Mouse (Mus musculus) liver, adult 2 months (tissue): Measurements from ENCODE around the gene Sesn2. TPM values are rescaled to one million over a fixed set of nuclear protein-coding genes. Genes with fewer than 3 reads are reported as not detected.

Experiments
- DNase-seq: peaks from one replicate; pipeline ENCODE4 v3.0.0-alpha.2; 2011; ENCODE audit warnings: low read depth, low spot score; ENCODE audit errors: extremely low read depth
- H3K27ac ChIP-seq: fragments of 200-500 bp; replicated peaks from 2 replicates; pipeline ENCODE4 v1.5.1; 2012; ENCODE audit warnings: low read depth, mild to moderate bottlenecking, control low read depth, inconsistent platforms, low read length; ENCODE audit not compliant: insufficient read depth
- H3K27me3 ChIP-seq: fragments of 200-500 bp; 2 replicates; pipeline ENCODE4 v1.6.1; 2012; ENCODE audit warnings: mild to moderate bottlenecking, moderate library complexity, low read length, inconsistent platforms; ENCODE audit not compliant: control insufficient read depth, insufficient read depth
- H3K36me3 ChIP-seq: fragments of 200-500 bp; 2 replicates; pipeline ENCODE4 v1.6.1; 2012; ENCODE audit warnings: low read length, inconsistent platforms; ENCODE audit not compliant: control insufficient read depth, insufficient read depth
- H3K4me1 ChIP-seq: fragments of 200-500 bp; 2 replicates; pipeline ENCODE4 v1.6.1; 2011; ENCODE audit warnings: low read length; ENCODE audit not compliant: control insufficient read depth, insufficient read depth
- H3K4me3 ChIP-seq: fragments of 200-500 bp; 2 replicates; pipeline ENCODE4 v1.5.1; 2011; ENCODE audit warnings: low read depth, mild to moderate bottlenecking, control low read depth, low read length, moderate library complexity; ENCODE audit not compliant: insufficient read depth
- H3K79me2 ChIP-seq: fragments of 200-500 bp; 2 replicates; pipeline ENCODE4 v1.6.1; 2012; ENCODE audit warnings: inconsistent platforms, mild to moderate bottlenecking, low read length, moderate library complexity; ENCODE audit not compliant: control insufficient read depth, insufficient read depth
- H3K9ac ChIP-seq: fragments of 200-500 bp; 2 replicates; pipeline ENCODE4 v1.6.1; 2012; ENCODE audit warnings: low read depth, mild to moderate bottlenecking, control low read depth, inconsistent platforms, low read length
- CTCF ChIP-seq: fragments of 200-500 bp; IDR thresholded peaks from 2 replicates; pipeline ENCODE4 v1.5.1; 2011; ENCODE audit warnings: low read depth, low read length, control low read depth
- POLR2A ChIP-seq: fragments of 200-500 bp; IDR thresholded peaks from 2 replicates; pipeline ENCODE4 v1.6.1; 2011; ENCODE audit warnings: low read length, control low read depth; ENCODE audit not compliant: insufficient read depth; ENCODE audit errors: extremely low read depth
- WGBS: fragments of 180-500 bp; shearing (Covaris S2); methylation state at CpG from one replicate; pipeline ENCODE4 v1.1.7; 2018; 5-methylcytosine and 5-hydroxymethylcytosine counted together
- polyA plus RNA-seq: library from polyadenylated mRNA; depleted of rRNA; stranded (reverse); fragments of >200 nt; gene quantifications from 2 replicates; pipeline ENCODE4 v1.2.3, GENCODE M21; 2012
- total RNA-seq: library from RNA; depleted of rRNA; stranded (reverse); fragments of >200 nt; gene quantifications from 2 replicates; pipeline ENCODE4 v1.2.3, GENCODE M21; 2014

Sesn2 gene
- total and polyA plus RNA-seq, 2 experiments = 2.7 to 5.5 TPM

DNA sequence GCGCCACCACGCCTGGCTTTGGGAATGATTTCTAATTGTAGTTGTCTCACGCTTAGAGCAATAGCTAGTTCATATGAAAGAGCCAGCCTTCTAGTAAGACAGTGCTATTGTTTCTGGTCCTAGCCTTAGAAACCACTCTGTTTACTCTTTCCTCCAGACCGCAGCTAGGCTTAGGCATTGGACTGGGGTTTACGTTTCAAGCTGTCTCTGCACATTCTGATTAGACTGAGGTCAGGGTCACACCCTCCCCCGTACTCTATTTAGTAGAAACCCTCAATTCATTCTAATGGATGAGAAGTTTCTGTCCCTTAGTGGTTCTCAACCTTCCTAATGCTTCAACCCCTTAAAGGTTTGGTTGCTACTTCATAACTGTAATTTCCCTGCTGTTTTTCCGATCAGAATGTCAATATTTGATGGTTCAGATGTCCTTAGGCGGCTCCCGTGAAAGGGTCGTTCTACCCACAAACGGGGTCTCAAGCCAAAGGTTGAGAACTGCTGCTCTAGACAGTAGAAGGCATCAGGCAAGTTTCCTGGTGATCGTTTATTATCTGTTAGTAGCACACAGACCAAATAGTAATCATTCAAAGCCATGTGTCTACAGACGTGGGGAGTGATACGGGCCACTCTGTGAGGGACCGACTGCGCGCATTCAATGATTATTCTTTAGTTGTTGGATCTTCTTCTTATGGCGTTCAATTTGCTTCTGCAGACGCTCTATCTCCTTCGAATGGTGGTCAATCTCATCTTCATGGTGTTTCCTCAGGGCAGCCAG is 19.9 kb upstream of the Sesn2 start:
- Histone ChIP-seq H3K27me3 (no peaks in the 10 kb centered on the region), H3K9ac (no peak overlapping the region), H3K27ac (no peak overlapping the region), H3K79me2 (no peaks in the 10 kb centered on the region), H3K36me3 (peaks cover 3% of the 10 kb centered on the region; the same call in 1 of the 2 replicates), H3K4me3 (no peak overlapping the region), H3K4me1 (peaks cover 10% of the 10 kb centered on the region; the same call in 1 of the 2 replicates)
- TF ChIP-seq POLR2A (no peak), CTCF (no peak)
- WGBS = 88% methylated on average over 20 of the region's 20 CpGs
- DNase-seq = no peak

- no peak for DNase-seq
- H3K36me3 ChIP-seq = peaks cover 3% of the 10 kb centered on the region; the same call in 1 of the 2 replicates
- no peak overlapping the region for H3K27ac ChIP-seq
- 68% methylated on average over 4 of the region's 4 CpGs for WGBS
- H3K9ac ChIP-seq = no peak overlapping the region
- H3K4me3 ChIP-seq = no peak overlapping the region
- no peaks in the 10 kb centered on the region for H3K27me3 ChIP-seq
- H3K4me1 ChIP-seq = peaks cover 5% of the 10 kb centered on the region; the same call in 1 of the 2 replicates
- TF ChIP-seq CTCF = no peak
- TF ChIP-seq POLR2A = no peak
- H3K79me2 ChIP-seq = no peaks in the 10 kb centered on the region
Observed at GRCm38 (mm10) chr4:132529344-132529743, 19.0 kb upstream of the Sesn2 start.

DNA sequence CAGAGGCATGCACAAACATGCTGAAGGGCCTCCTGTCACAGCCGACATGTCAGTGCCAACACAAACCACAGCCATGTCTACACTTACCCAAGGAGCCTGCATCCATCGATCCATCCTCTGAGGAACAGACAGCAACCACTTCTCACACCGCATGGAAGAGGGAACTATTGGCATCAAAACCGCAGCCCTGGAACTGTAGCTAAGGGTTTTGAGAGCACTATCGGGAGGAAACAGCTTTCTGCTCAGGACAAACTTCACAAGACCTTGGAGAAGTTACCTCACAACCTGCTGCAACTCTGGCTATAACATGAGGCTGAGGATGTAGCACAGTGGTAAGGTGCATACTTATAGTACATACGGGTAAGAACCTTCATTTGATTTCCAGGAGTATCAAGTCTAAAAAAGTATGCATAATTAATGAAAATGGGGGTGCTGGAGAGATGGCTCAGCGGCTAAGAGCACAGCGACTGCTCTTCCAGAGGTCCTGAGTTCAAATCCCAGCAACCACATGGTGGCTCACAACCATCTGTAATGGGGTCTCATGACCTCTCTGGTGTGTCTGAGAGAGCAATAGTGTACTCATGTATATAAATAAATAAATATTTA is 17.7 kb upstream of the Sesn2 start:
- H3K4me3 ChIP-seq = no peak overlapping the region
- 90% methylated on average over 8 of the region's 8 CpGs for WGBS
- H3K36me3 ChIP-seq = peaks cover 3% of the 10 kb centered on the region; the same call in 1 of the 2 replicates
- TF ChIP-seq POLR2A (no peak), CTCF (no peak)
- no peak overlapping the region for H3K9ac ChIP-seq
- no peak overlapping the region for H3K27ac ChIP-seq
- no peak for DNase-seq
- H3K4me1 ChIP-seq = no peaks in the 10 kb centered on the region
- no peaks in the 10 kb centered on the region for H3K27me3 ChIP-seq
- H3K79me2 ChIP-seq = no peaks in the 10 kb centered on the region

- H3K79me2 ChIP-seq = no peaks in the 10 kb centered on the region
- no peak overlapping the region for H3K9ac ChIP-seq
- no peak overlapping the region for H3K27ac ChIP-seq
- 46% methylated on average over 2 of the region's 2 CpGs for WGBS
- H3K27me3 ChIP-seq = no peaks in the 10 kb centered on the region
- peaks cover 3% of the 10 kb centered on the region; the same call in 1 of the 2 replicates for H3K36me3 ChIP-seq
- TF ChIP-seq POLR2A (no peak), CTCF (peak; percentile 41; the same call in 1 of the 2 replicates)
- H3K4me1 ChIP-seq = no peaks in the 10 kb centered on the region
- no peak overlapping the region for H3K4me3 ChIP-seq
- no peak for DNase-seq
Observed at GRCm38 (mm10) chr4:132526678-132527077, 16.4 kb upstream of the Sesn2 start.

DNA sequence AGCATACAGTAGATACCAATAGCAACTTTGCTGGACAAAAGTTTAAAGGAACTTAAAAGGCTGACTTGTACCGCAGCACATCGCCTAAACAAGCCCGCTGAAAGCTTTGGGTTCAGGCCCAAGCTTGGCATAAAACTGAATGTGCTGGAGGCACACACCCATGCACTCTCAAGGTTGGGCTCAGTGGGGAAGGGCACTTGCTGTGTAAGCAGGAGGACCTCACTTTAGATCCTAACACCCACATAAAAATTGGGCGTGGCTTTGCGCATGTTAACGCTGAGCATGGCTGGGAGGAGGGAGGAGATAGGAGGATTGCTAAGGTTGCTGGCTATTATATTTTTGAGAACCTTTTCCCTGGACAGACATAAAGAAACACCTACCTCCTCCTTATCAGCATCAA is 14.5 kb upstream of the Sesn2 start:
- Histone ChIP-seq H3K27ac (no peak overlapping the region), H3K36me3 (no peaks in the 10 kb centered on the region), H3K79me2 (no peaks in the 10 kb centered on the region), H3K4me1 (no peaks in the 10 kb centered on the region), H3K4me3 (no peak overlapping the region), H3K9ac (no peak overlapping the region), H3K27me3 (no peaks in the 10 kb centered on the region)
- DNase-seq = no peak
- TF ChIP-seq POLR2A = no peak
- no peak for TF ChIP-seq CTCF
- 80% methylated on average over 6 of the region's 6 CpGs for WGBS

- Histone ChIP-seq H3K4me1 (no peaks in the 10 kb centered on the region), H3K36me3 (no peaks in the 10 kb centered on the region), H3K27me3 (no peaks in the 10 kb centered on the region), H3K9ac (no peak overlapping the region), H3K4me3 (no peak overlapping the region), H3K79me2 (no peaks in the 10 kb centered on the region), H3K27ac (no peak overlapping the region)
- DNase-seq = no peak
- 64% methylated on average over 11 of the region's 11 CpGs for WGBS
- TF ChIP-seq CTCF (no peak), POLR2A (no peak)
Observed at GRCm38 (mm10) chr4:132524321-132524741, 14.0 kb upstream of the Sesn2 start.
